Mouse (Mus musculus): ENCODE data around the gene Supt16.
A peak's percentile ranks its signal among the peaks of the same experiment; 100 is the strongest.

DNA sequence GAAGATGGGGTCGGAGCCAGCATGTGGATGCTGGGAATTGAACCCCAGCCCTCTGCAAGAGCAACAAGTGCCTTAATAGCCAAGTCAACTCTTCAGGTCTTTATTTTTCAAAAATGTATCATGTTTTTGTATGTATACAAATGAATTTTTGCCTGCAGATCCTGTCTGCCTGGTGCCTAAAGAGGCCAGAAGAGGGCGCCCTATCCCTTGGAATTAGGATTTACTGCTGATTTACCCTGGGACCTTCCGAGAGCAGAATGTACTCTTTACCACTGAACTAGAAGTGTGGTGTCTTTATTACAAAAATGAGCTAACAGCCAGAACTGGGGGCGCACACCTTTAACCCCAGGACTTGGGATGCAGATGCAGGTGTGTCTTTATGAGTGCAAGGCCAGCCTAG lies 73.3 kb downstream of the Supt16 start:
- peak; percentile 37; the same call in 1 of the 2 replicates for TF ChIP-seq CTCF (IDR thresholded peaks at IDR 0.05; ENCODE audit: control insufficient read depth, insufficient read depth, insufficient replicate concordance, low read depth, low read length)
- TF ChIP-seq POLR2A (IDR thresholded peaks at IDR 0.05; ENCODE audit: control insufficient read depth, low read depth, low read length) = no peak
